Mouse (Mus musculus) embryonic facial prominence, embryonic 12.5 days (tissue): ENCODE results near the gene 1600002K03Rik. TPM values are rescaled to one million over a fixed set of nuclear protein-coding genes. Genes with fewer than 3 reads are reported as not detected.
"Not testable (repeated sequence)": the region's sequence is repeated elsewhere in the genome, so short reads cannot be mapped to it uniquely, and the experiment has no call there.

Source experiments
- ATAC-seq: fragments of 200-750 bp; cut with Nextera tagmentation; 2 replicates; pipeline ENCODE4 v1.8.0; 2017; ENCODE audit not compliant: insufficient number of reproducible peaks, insufficient read depth, low FRiP score, low TSS enrichment
- H3K27ac ChIP-seq: fragments of 300-500 bp; sonication (generic); 2 replicates; pipeline ENCODE4 v1.5.1; 2016; ENCODE audit warnings: mild to moderate bottlenecking
- H3K27me3 ChIP-seq: fragments of 300-500 bp; sonication (generic); 2 replicates; pipeline ENCODE4 v1.6.1; 2016; ENCODE audit warnings: mild to moderate bottlenecking, moderate library complexity
- H3K36me3 ChIP-seq: fragments of 300-500 bp; sonication (generic); 2 replicates; pipeline ENCODE4 v1.6.1; 2016; ENCODE audit warnings: mild to moderate bottlenecking
- H3K4me1 ChIP-seq: fragments of 300-500 bp; sonication (generic); 2 replicates; pipeline ENCODE4 v1.6.1; 2016
- H3K4me2 ChIP-seq: fragments of 300-500 bp; sonication (generic); replicated peaks from 2 replicates; pipeline ENCODE4 v1.6.1; 2016; ENCODE audit warnings: mild to moderate bottlenecking, moderate library complexity
- H3K4me3 ChIP-seq: fragments of 300-500 bp; sonication (generic); 2 replicates; pipeline ENCODE4 v1.5.1; 2016; ENCODE audit warnings: mild to moderate bottlenecking
- H3K9ac ChIP-seq: fragments of 300-500 bp; sonication (generic); 2 replicates; pipeline ENCODE4 v1.6.1; 2016; ENCODE audit warnings: mild to moderate bottlenecking, moderate library complexity
- H3K9me3 ChIP-seq: fragments of 300-500 bp; sonication (generic); 2 replicates; pipeline ENCODE4 v1.6.1; 2016; ENCODE audit warnings: mild to moderate bottlenecking, moderate library complexity
- WGBS: fragments of 180-500 bp; shearing (Covaris S2); methylation state at CpG from one replicate; pipeline ENCODE4 v1.1.7; 2016; 5-methylcytosine and 5-hydroxymethylcytosine counted together
- polyA plus RNA-seq: library from polyadenylated mRNA; unstranded; fragments of >200 nt; fragmentation: Nextera tagmentation; extraction: Ambion mirVana; gene quantifications from 2 replicates; pipeline ENCODE4 v1.2.1, GENCODE M21; 2016

Gene 1600002K03Rik
- polyA plus RNA-seq, 1 experiment from 2014 or later, result 11.6 TPM

DNA sequence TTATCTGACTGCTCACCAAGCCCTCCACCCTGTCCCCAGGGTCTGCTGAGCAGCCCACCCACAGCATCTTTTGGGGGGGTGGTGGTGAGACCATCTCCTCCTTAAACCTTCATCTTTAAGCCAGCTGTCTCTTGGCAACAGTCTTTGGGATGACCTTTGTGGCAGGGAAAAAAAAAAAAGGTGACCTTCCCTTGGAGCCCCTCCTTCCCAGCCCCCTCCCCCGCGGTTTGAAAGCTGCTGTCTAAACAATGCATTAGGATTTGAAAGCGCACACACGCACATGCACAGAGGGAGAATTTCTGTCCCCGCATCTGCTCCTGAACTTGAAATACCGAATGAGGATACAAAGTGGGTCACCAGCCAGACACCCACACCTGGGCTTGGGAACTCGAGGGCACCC is 31.3 kb downstream of the 1600002K03Rik start:
- ATAC-seq, result no peak
- Histone ChIP-seq H3K4me3 (no peak overlapping the region), H3K36me3 (no peaks in the 10 kb centered on the region), H3K27me3 (peaks cover 6% of the 10 kb centered on the region; the same call in 1 of the 2 replicates), H3K9me3 (no peaks in the 10 kb centered on the region), H3K27ac (no peak overlapping the region), H3K4me1 (peaks cover 7% of the 10 kb centered on the region), H3K4me2 (no peak overlapping the region), H3K9ac (no peak overlapping the region)
- 23% methylated on average over 7 of the region's 7 CpGs for WGBS

DNA sequence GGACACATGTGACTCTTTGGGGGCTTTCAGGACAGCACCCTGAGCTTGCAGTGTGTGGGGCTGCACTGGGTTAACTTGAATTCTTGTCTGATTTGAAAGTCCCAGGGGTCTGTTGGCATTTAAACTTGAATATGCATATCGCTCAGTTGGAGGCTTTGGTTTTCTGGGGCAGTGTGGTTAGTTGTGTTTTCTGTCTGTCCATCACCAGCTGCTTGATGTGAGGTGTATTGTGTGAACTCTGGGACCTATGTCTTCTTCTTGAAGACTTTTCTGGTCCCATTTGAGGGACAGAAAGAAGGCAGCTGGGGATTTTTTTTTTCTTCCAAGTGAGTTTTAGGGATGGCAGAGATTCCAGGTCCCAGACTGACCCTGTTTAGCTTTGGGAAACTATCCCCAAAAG is 34.5 kb downstream of the 1600002K03Rik start:
- Histone ChIP-seq H3K4me2 (no peak overlapping the region), H3K4me1 (peaks cover 8% of the 10 kb centered on the region), H3K4me3 (no peak overlapping the region), H3K27ac (no peak overlapping the region), H3K36me3 (no peaks in the 10 kb centered on the region), H3K9ac (no peak overlapping the region), H3K27me3 (peaks cover 9% of the 10 kb centered on the region; the same call in 1 of the 2 replicates), H3K9me3 (no peaks in the 10 kb centered on the region)
- WGBS, result 59% methylated on average over 1 of the region's 1 CpGs
- ATAC-seq, result no peak

GRCm38 (mm10) chr10:80207676-80208075 is 34.9 kb downstream of the 1600002K03Rik start:
- H3K27ac ChIP-seq, result no peak overlapping the region
- H3K36me3 ChIP-seq, result no peaks in the 10 kb centered on the region
- 43% methylated on average over 10 of the region's 10 CpGs for WGBS
- H3K9me3 ChIP-seq, result no peaks in the 10 kb centered on the region
- no peak for ATAC-seq
- H3K4me3 ChIP-seq, result no peak overlapping the region
- H3K27me3 ChIP-seq, result peaks cover 9% of the 10 kb centered on the region; the same call in 1 of the 2 replicates
- H3K9ac ChIP-seq, result no peak overlapping the region
- H3K4me2 ChIP-seq, result no peak overlapping the region
- peaks cover 8% of the 10 kb centered on the region for H3K4me1 ChIP-seq

- no peak for ATAC-seq
- Histone ChIP-seq H3K27ac (no peak overlapping the region), H3K4me3 (no peak overlapping the region), H3K27me3 (peaks cover 9% of the 10 kb centered on the region; the same call in 1 of the 2 replicates), H3K36me3 (no peaks in the 10 kb centered on the region), H3K4me1 (peaks cover 8% of the 10 kb centered on the region), H3K9me3 (no peaks in the 10 kb centered on the region), H3K4me2 (no peak overlapping the region), H3K9ac (0 out of 2 replicates have a peak overlapping the region, but pooled peaks have one; percentile 1)
- WGBS, result 70% methylated on average over 4 of the region's 4 CpGs
Measured at GRCm38 (mm10) chr10:80208248-80208647, 35.5 kb downstream of the 1600002K03Rik start.

GRCm38 (mm10) chr10:80208841-80209371 is 36.2 kb downstream of the 1600002K03Rik start:
- Histone ChIP-seq H3K4me1 (peaks cover 8% of the 10 kb centered on the region), H3K27me3 (peaks cover 9% of the 10 kb centered on the region; the same call in 1 of the 2 replicates), H3K4me2 (peak overlapping the region; percentile 18; the same call in 1 of the 2 replicates), H3K9me3 (no peaks in the 10 kb centered on the region), H3K9ac (0 out of 2 replicates have a peak overlapping the region, but pooled peaks have one; percentile 1), H3K4me3 (no peak overlapping the region), H3K27ac (0 out of 2 replicates have a peak overlapping the region, but pooled peaks have one; percentile 7), H3K36me3 (no peaks in the 10 kb centered on the region)
- 0 out of 2 replicates have a peak, but pooled peaks have one; percentile 41 for ATAC-seq
- 13% methylated on average over 24 of the region's 24 CpGs for WGBS

GRCm38 (mm10) chr10:80211547-80212103 is 38.9 kb downstream of the 1600002K03Rik start:
- WGBS, result 56% methylated on average over 7 of the region's 7 CpGs
- not testable (repeated sequence) for ATAC-seq, H3K27me3 ChIP-seq

GRCm38 (mm10) chr10:80215048-80215772 is 42.5 kb downstream of the 1600002K03Rik start:
- Histone ChIP-seq H3K36me3 (no peaks in the 10 kb centered on the region), H3K27me3 (no peaks in the 10 kb centered on the region), H3K9me3 (no peaks in the 10 kb centered on the region), H3K27ac (0 out of 2 replicates have a peak overlapping the region, but pooled peaks have one; percentile 3), H3K4me1 (peaks cover 2% of the 10 kb centered on the region; the same call in 1 of the 2 replicates), H3K9ac (no peak overlapping the region), H3K4me2 (no peak overlapping the region), H3K4me3 (no peak overlapping the region)
- no peak for ATAC-seq
- WGBS, result 23% methylated on average over 16 of the region's 16 CpGs

More at GRCm38 (mm10) chr10:80211547-80212103, 38.9 kb downstream of the 1600002K03Rik start:
- H3K36me3 ChIP-seq, H3K4me2 ChIP-seq, H3K27ac ChIP-seq, H3K9ac ChIP-seq, H3K9me3 ChIP-seq, H3K4me3 ChIP-seq: not testable (repeated sequence)
- H3K4me1 ChIP-seq, result peaks cover 10% of the 10 kb centered on the region

GRCm38 (mm10) chr10:80220676-80221075 is 47.9 kb downstream of the 1600002K03Rik start:
- Histone ChIP-seq H3K27ac (no peak overlapping the region), H3K4me1 (peaks cover 11% of the 10 kb centered on the region; the same call in 1 of the 2 replicates)

DNA sequence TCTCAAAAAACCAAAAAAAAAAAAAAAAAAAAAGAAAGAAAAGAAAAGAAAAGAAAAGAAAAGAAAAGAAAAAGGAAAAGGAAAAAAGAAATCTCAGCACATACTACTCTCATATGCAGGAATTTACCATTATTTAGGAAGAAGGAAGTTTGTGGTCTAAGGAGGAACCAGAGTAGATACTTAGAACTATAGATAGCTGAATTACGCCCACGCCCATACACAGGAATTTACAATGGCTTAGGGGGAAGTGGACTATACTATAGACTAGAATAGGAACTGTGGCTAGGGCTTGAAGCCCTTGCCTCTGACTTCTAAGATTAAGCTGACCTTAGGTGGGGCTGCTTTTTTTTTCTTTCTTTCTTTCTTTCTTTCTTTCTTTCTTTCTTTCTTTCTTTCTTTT is 50.4 kb downstream of the 1600002K03Rik start:
- not testable (repeated sequence) for H3K9me3 ChIP-seq, H3K9ac ChIP-seq, H3K4me3 ChIP-seq, H3K27ac ChIP-seq, H3K36me3 ChIP-seq, H3K27me3 ChIP-seq, ATAC-seq, H3K4me2 ChIP-seq
- H3K4me1 ChIP-seq, result peaks cover 22% of the 10 kb centered on the region
- WGBS, result 89% methylated on average over 2 of the region's 2 CpGs

More at GRCm38 (mm10) chr10:80220676-80221075, 47.9 kb downstream of the 1600002K03Rik start:
- Histone ChIP-seq H3K4me3 (no peak overlapping the region), H3K9me3 (no peaks in the 10 kb centered on the region), H3K36me3 (no peaks in the 10 kb centered on the region), H3K9ac (no peak overlapping the region), H3K27me3 (no peaks in the 10 kb centered on the region), H3K4me2 (no peak overlapping the region)
- 52% methylated on average over 6 of the region's 9 CpGs for WGBS
- ATAC-seq, result no peak
